Mouse (Mus musculus) ES-Bruce4 (cell line): Measurements from ENCODE around the gene Defb35. TPM values are rescaled to one million over a fixed set of nuclear protein-coding genes. Genes with fewer than 3 reads are reported as not detected.
A peak's percentile ranks its signal among the peaks of the same experiment; 100 is the strongest.

ENCODE experiments used
- H3K27ac ChIP-seq: 2 replicates; pipeline ENCODE4 v1.5.1; 2012; ENCODE audit warnings: low read length, inconsistent platforms; ENCODE audit not compliant: insufficient read depth
- H3K27me3 ChIP-seq: 2 replicates; pipeline ENCODE4 v1.6.1; 2012; ENCODE audit warnings: mild to moderate bottlenecking, low read length, inconsistent platforms; ENCODE audit not compliant: control insufficient read depth, poor library complexity, insufficient read depth, severe bottlenecking
- H3K36me3 ChIP-seq: 2 replicates; pipeline ENCODE4 v1.6.1; 2012; ENCODE audit warnings: inconsistent platforms, mild to moderate bottlenecking, low read length, moderate library complexity; ENCODE audit not compliant: control insufficient read depth, poor library complexity, insufficient read depth, severe bottlenecking
- H3K4me1 ChIP-seq: one replicate; pipeline ENCODE4 v1.8.1; 2011; ENCODE audit warnings: low read length; ENCODE audit not compliant: control insufficient read depth, insufficient read depth
- H3K4me3 ChIP-seq: 2 replicates; pipeline ENCODE4 v1.5.1; 2011; ENCODE audit warnings: low read depth, mild to moderate bottlenecking, low read length
- H3K9ac ChIP-seq: 2 replicates; pipeline ENCODE4 v1.6.1; 2012; ENCODE audit warnings: low read depth, mild to moderate bottlenecking, inconsistent platforms; ENCODE audit not compliant: poor library complexity, severe bottlenecking
- H3K9me3 ChIP-seq: replicated peaks from 2 replicates; pipeline ENCODE4 v1.6.1; 2012; ENCODE audit warnings: mild to moderate bottlenecking, low read length, inconsistent platforms; ENCODE audit not compliant: control insufficient read depth, poor library complexity, insufficient read depth, severe bottlenecking
- CTCF ChIP-seq: IDR thresholded peaks from one replicate; pipeline ENCODE4 v1.8.1; 2011; ENCODE audit warnings: low read depth, low read length
- EP300 ChIP-seq: IDR thresholded peaks from 2 replicates; pipeline ENCODE4 v1.6.1; 2011; ENCODE audit warnings: low read depth, low read length; ENCODE audit not compliant: insufficient read depth
- POLR2A ChIP-seq: IDR thresholded peaks from one replicate; pipeline ENCODE4 v1.8.1; 2011; ENCODE audit warnings: low read length; ENCODE audit not compliant: insufficient read depth
- polyA plus RNA-seq: library from polyadenylated mRNA; stranded (reverse); fragments of >200 nt; gene quantifications from 2 replicates; pipeline ENCODE4 v1.2.4, GENCODE M21; 2011; ENCODE audit warnings: low read depth; ENCODE audit not compliant: missing spikeins, insufficient read depth, insufficient read length

Gene Defb35
- polyA plus RNA-seq, 1 experiment, result not detected

- TF ChIP-seq CTCF (no peak), POLR2A (no peak), EP300 (no peak)
- Histone ChIP-seq H3K9ac (no peak within 1 kb of the TSS), H3K36me3 (no peaks in the 10 kb centered on the region), H3K4me1 (no peaks in the 10 kb centered on the region), H3K4me3 (no peak within 1 kb of the TSS), H3K27me3 (no peaks in the 10 kb centered on the region), H3K9me3 (no peaks in the 10 kb centered on the region), H3K27ac (no peak within 1 kb of the TSS)
Observed at GRCm38 (mm10) chr8:21969475-21969874, 31.3 kb downstream of the Defb35 start, which contains the start of gene Ccdc70. Ccdc70 (plus strand) TSS chr8:21969775.

GRCm38 (mm10) chr8:21978193-21978592, 40.0 kb downstream of the Defb35 start:
- H3K9me3 ChIP-seq, result no peaks in the 10 kb centered on the region
- TF ChIP-seq EP300 (no peak), CTCF (no peak), POLR2A (no peak)

GRCm38 (mm10) chr8:21981664-21982337, 43.6 kb downstream of the Defb35 start:
- Histone ChIP-seq H3K36me3 (no peaks in the 10 kb centered on the region), H3K9me3 (no peaks in the 10 kb centered on the region), H3K4me1 (no peaks in the 10 kb centered on the region), H3K27ac (no peak overlapping the region), H3K4me3 (no peak overlapping the region), H3K9ac (no peak overlapping the region), H3K27me3 (no peaks in the 10 kb centered on the region)
- TF ChIP-seq POLR2A (no peak), EP300 (no peak), CTCF (peak; percentile 44)

More at GRCm38 (mm10) chr8:21978193-21978592, 40.0 kb downstream of the Defb35 start:
- no peaks in the 10 kb centered on the region for H3K27me3 ChIP-seq
- no peak overlapping the region for H3K4me3 ChIP-seq
- no peak overlapping the region for H3K9ac ChIP-seq
- H3K4me1 ChIP-seq, result no peaks in the 10 kb centered on the region
- H3K36me3 ChIP-seq, result no peaks in the 10 kb centered on the region
- H3K27ac ChIP-seq, result no peak overlapping the region

Other genes with a start within 250 kb of the Defb35 start
- gene AY761184, start 234.7 kb upstream of the Defb35 start, polyA plus RNA-seq, result not detected in 2 replicates
- gene Defa24, start 203.9 kb upstream of the Defb35 start, polyA plus RNA-seq, result not detected in 2 replicates
- not detected in 2 replicates for gene Defb50, start 114.8 kb upstream of the Defb35 start, polyA plus RNA-seq
- not detected in 2 replicates for gene Defb2, start 98.4 kb upstream of the Defb35 start, polyA plus RNA-seq
- not detected in 2 replicates for gene Defb10, start 79.5 kb upstream of the Defb35 start, polyA plus RNA-seq
- gene Defb9, start 52.9 kb upstream of the Defb35 start, polyA plus RNA-seq, result not detected in 2 replicates
- gene Defb11, start 31.9 kb upstream of the Defb35 start, polyA plus RNA-seq, result not detected in 2 replicates
- not detected in 2 replicates for gene Defb15, start 5.6 kb upstream of the Defb35 start, polyA plus RNA-seq
- gene Defb13, start 8.4 kb downstream of the Defb35 start, polyA plus RNA-seq, result not detected in 2 replicates
- gene Fam90a1a, start 20.4 kb downstream of the Defb35 start, polyA plus RNA-seq, result not detected in 2 replicates
- gene Ccdc70, start 31.4 kb downstream of the Defb35 start, polyA plus RNA-seq, result not detected in 2 replicates
- gene Atp7b, start 122.0 kb downstream of the Defb35 start, polyA plus RNA-seq, result 2.1 and 2.5 TPM in 2 replicates
- gene Alg11, start 122.4 kb downstream of the Defb35 start, polyA plus RNA-seq, result 24.2 and 28.5 TPM in 2 replicates
- gene Nek5, start 186.7 kb downstream of the Defb35 start, polyA plus RNA-seq, result 0.66 and 0.79 TPM in 2 replicates
- gene Nek3, start 228.1 kb downstream of the Defb35 start, polyA plus RNA-seq, result 8.4 and 11.2 TPM in 2 replicates
- gene Ckap2, start 247.5 kb downstream of the Defb35 start, polyA plus RNA-seq, result 157 and 168 TPM in 2 replicates